Comparison of ENCODE assay signal across 15 mouse cellular contexts in the genomic region with DNA sequence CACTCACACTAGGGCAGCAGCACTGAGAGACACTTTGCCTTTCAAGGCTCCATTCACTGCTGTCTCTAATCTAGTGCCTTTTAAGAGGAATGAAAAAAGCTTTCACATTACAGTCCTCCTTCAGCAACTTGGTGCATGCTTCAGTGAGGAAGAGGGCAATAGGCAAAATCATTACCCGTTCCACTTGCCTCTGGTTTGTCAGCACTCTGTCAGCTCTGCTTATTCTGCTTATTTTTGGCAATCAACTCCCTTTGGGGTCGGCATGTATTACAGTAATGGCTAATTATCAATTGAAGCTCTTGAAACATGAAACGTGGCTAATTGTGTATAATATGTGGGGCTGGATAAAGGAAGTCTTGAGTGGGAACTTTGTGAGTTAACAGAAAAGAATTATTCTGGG.
"Had no signal": no experiment of that assay in that cellular context is flagged by ENCODE, and none has a peak within 500 bp of the region (broad histone marks: within the 10 kb centered on the region; RNA-seq: fewer than 3 reads in every experiment).

No protein-coding gene starts in this region.

- H3K4me3 ChIP-seq: megakaryocyte, embryonic 14.5 days; midbrain, embryonic 13.5 days; midbrain, embryonic 15.5 days; neural tube, embryonic 12.5 days; stomach, embryonic 15.5 days had no signal

- H3K27me3 ChIP-seq: megakaryocyte, embryonic 14.5 days; midbrain, embryonic 13.5 days; midbrain, embryonic 15.5 days; neural tube, embryonic 12.5 days; stomach, embryonic 15.5 days had no signal

- DNase-seq: lung, adult 18-20 months; lung, embryonic 14.5 days; lung, postnatal 14 days; lung, postnatal 36 days; right cerebral cortex, postnatal 14 days; thymus, adult 18-20 months; thymus, postnatal 14 days; thymus, postnatal 36 days had no signal

- ATAC-seq: midbrain, embryonic 13.5 days; midbrain, embryonic 15.5 days had no signal

- H3K27ac ChIP-seq: macrophage; midbrain, embryonic 13.5 days; midbrain, embryonic 15.5 days; neural tube, embryonic 12.5 days; stomach, embryonic 15.5 days had no signal

- H3K4me2 ChIP-seq: lung, embryonic 14.5 days; midbrain, embryonic 11.5 days; midbrain, embryonic 13.5 days; midbrain, embryonic 15.5 days; neural tube, embryonic 12.5 days; stomach, embryonic 15.5 days had no signal

- H3K9ac ChIP-seq: lung, embryonic 14.5 days; midbrain, embryonic 13.5 days; midbrain, embryonic 15.5 days; neural tube, embryonic 12.5 days; stomach, embryonic 15.5 days had no signal

- H3K4me1 ChIP-seq: megakaryocyte, embryonic 14.5 days; midbrain, embryonic 13.5 days; midbrain, embryonic 15.5 days; neural tube, embryonic 12.5 days; stomach, embryonic 15.5 days had no signal

- H3K9me3 ChIP-seq: midbrain, embryonic 13.5 days; midbrain, embryonic 15.5 days; neural tube, embryonic 12.5 days; stomach, embryonic 15.5 days had no signal

- H3K36me3 ChIP-seq: midbrain, embryonic 13.5 days; midbrain, embryonic 15.5 days; neural tube, embryonic 12.5 days; stomach, embryonic 15.5 days had no signal
